Mouse (Mus musculus): ENCODE data around the gene Acads.

DNA sequence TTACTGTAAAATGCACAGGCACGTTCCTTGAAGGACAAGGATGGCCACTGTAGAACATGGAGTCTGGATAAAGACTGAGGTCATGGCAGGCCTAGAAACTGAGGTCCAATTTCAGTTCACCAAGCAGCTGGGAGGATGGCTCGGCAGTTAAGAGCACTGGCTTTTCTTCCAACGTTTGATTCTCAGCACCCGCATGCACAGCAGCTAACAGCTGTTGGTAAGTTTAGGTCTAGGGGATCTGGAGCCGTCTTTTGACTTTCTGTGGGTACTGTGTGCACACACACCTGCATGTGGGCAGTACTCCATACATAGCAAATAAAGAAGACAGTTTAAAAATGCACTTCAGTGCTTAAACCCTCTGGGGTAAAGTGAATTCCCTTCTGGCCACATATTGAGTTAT, 37.5 kb downstream of the Acads start:
- TF ChIP-seq CTCF (IDR thresholded peaks at IDR 0.05; ENCODE audit: borderline replicate concordance, control insufficient read depth, extremely low read depth, insufficient read depth, low read length, poor library complexity) = no peak
- TF ChIP-seq POLR2A (IDR thresholded peaks at IDR 0.05; ENCODE audit: control insufficient read depth, extremely low read depth, insufficient read depth, low read length, poor library complexity) = no peak

Data from thymus, adult 2 months (tissue).